17 mouse cellular contexts compared by ENCODE assay signal in genomic region chr12:51504581-51504980, GRCm38 (mm10).
A peak's percentile ranks its signal among the peaks of the same experiment; 100 is the strongest.
DNase-seq lines count a peak whose midpoint lies in the region; ATAC-seq and TF ChIP-seq lines count a peak whose summit lies in the region.
"Had no signal": no experiment of that assay in that cellular context is flagged by ENCODE, and none has a peak within 500 bp of the region (broad histone marks: within the 10 kb centered on the region; RNA-seq: fewer than 3 reads in every experiment).

No protein-coding gene starts in this region.

- TF ChIP-seq POLR2A in testis, adult 2 months (IDR thresholded peaks at IDR 0.05; ENCODE audit: control insufficient read depth, low read depth, low read length), result no peak

- no peak overlapping the region for H3K9ac ChIP-seq in heart, embryonic 13.5 days
- H3K9ac ChIP-seq: lung, embryonic 15.5 days had no signal

- H3K27me3 ChIP-seq in heart, embryonic 13.5 days (replicated peaks), result no peaks in the 10 kb centered on the region
- H3K27me3 ChIP-seq in testis, adult 2 months (ENCODE audit: control insufficient read depth, insufficient read depth, low read length), result no peaks in the 10 kb centered on the region
- H3K27me3 ChIP-seq: lung, embryonic 15.5 days had no signal

- no peak overlapping the region for H3K4me3 ChIP-seq in heart, embryonic 13.5 days
- H3K4me3 ChIP-seq in testis, adult 2 months (ENCODE audit: control insufficient read depth, low read depth, low read length), result no peak overlapping the region
- H3K4me3 ChIP-seq: layer of hippocampus, adult 2 months; lung, embryonic 15.5 days; megakaryocyte, embryonic 14.5 days had no signal

- ATAC-seq in heart, embryonic 13.5 days (ENCODE audit: extremely low read depth, insufficient number of reproducible peaks, low FRiP score, low TSS enrichment), result no peak
- ATAC-seq: forebrain, embryonic 16.5 days; intestine, postnatal 0 days had no signal

- H3K36me3 ChIP-seq in heart, embryonic 13.5 days, result no peaks in the 10 kb centered on the region
- H3K36me3 ChIP-seq in testis, adult 2 months (ENCODE audit: control insufficient read depth, insufficient read depth, low read length), result no peaks in the 10 kb centered on the region
- H3K36me3 ChIP-seq: lung, embryonic 15.5 days had no signal

- WGBS in heart, embryonic 13.5 days, result 24% methylated on average over 7 of the region's 7 CpGs

- peaks cover 26% of the 10 kb centered on the region for H3K4me1 ChIP-seq in heart, embryonic 13.5 days
- H3K4me1 ChIP-seq in testis, adult 2 months (ENCODE audit: control insufficient read depth, insufficient read depth, low read length), result peaks cover 2% of the 10 kb centered on the region; the same call in 1 of the 2 replicates
- H3K4me1 ChIP-seq: megakaryocyte, embryonic 14.5 days had no signal

- H3K27ac ChIP-seq in heart, embryonic 13.5 days (replicated peaks), result no peak overlapping the region
- H3K27ac ChIP-seq in testis, adult 2 months (ENCODE audit: control insufficient read depth, insufficient read depth, low read depth, low read length), result peak overlapping the region; percentile 18
- H3K27ac ChIP-seq: layer of hippocampus, adult 2 months; lung, embryonic 15.5 days had no signal

- H3K9me3 ChIP-seq in heart, embryonic 13.5 days, result no peaks in the 10 kb centered on the region
- H3K9me3 ChIP-seq: lung, embryonic 15.5 days had no signal

- DNase-seq in heart, adult 11 months, result no peak
- no peak for DNase-seq in testis, postnatal 14 days (ENCODE audit: low spot score)
- DNase-seq in hindlimb bud, embryonic 11.5 days (ENCODE audit: extremely low spot score, low read depth, low spot score), result peak; percentile 12
- no peak for DNase-seq in frontal cortex, postnatal 25 days (ENCODE audit: low spot score in 2 of 2)
- no peak for DNase-seq in right cerebral cortex, postnatal 14 days
- no peak for DNase-seq in frontal cortex, adult 2 months (ENCODE audit: extremely low spot score in 1 of 2, low spot score in 1 of 2)
- DNase-seq: B cell, adult 2 months; cerebellum, adult 11-12 months; heart, postnatal 14 days; right cerebral cortex, adult 18-20 months had no signal

- H3K4me2 ChIP-seq in heart, embryonic 13.5 days, result 0 out of 2 replicates have a peak overlapping the region, but pooled peaks have one; percentile 8
- H3K4me2 ChIP-seq: lung, embryonic 15.5 days had no signal

- TF ChIP-seq CTCF in testis, adult 2 months (IDR thresholded peaks at IDR 0.05; ENCODE audit: control insufficient read depth, insufficient read depth, insufficient replicate concordance, low read depth, low read length), result no peak
